Mouse (Mus musculus): Measurements from ENCODE around the gene Ffar4. TPM values are rescaled to one million over a fixed set of nuclear protein-coding genes. Genes with fewer than 3 reads are reported as not detected.

The Ffar4 gene
- polyA plus RNA-seq, 1 experiment from 2014 or later = 0.11 TPM

DNA sequence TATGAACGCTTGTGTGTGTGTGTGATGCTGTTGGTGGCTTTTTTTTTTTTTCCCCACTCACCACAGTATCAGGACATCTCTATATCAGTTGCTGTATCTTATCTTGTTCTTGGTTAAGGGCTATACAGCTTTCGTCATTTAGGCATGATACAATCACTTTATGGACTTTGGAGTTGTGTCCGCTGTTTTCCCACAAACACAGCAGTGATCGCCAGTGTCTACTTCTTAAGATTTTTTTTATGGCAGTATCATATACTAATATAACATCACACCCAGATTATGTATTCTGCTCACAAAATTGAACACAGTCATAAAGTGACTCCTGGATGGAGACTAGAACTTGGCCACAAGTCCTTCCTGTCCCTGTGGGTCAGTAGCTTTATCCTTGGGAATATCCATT, 11.0 kb downstream of the Ffar4 start:
- no peak overlapping the region for H3K9ac ChIP-seq
- WGBS = 80% methylated on average over 4 of the region's 4 CpGs

DNA sequence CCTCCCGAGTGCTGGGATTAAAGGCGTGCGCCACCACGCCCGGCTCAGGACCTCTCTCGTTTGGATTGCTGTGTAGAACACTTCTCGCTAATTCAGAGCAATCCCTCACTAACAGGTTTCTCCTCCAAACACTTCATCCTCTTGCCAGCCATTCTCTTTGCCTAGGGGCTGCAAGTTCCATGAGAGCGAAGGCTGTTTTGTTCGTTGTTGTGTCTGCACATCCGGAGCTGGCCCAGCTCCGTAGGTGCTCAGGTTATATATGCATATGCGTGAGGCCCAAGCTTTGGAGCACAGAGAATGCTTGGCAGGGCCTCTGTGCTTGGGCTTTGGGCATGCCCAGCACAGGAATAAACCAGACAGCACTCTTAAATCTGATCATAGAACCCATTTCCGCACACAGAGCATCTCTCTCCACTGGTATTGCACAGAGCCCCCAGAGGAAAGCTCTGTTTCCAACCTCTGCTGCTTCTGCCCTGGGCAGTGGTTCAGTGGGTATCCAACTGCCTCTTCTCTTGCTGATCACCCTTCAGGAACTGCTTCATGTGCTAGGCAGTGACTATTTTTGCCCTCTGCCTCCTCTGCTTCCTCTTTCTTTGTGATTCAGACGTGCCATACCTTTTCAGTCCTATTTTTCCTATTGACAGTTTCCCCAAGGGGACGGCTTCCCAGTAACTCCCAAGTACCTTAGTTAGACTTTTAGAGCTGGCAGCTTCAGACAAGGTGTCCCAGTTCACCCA, 12.8 kb downstream of the Ffar4 start:
- 79% methylated on average over 15 of the region's 15 CpGs for WGBS
- Histone ChIP-seq H3K9ac (no peak overlapping the region), H3K4me1 (peaks cover 13% of the 10 kb centered on the region), H3K27me3 (replicated peaks) (peaks cover 42% of the 10 kb centered on the region), H3K4me3 (no peak overlapping the region), H3K9me3 (no peaks in the 10 kb centered on the region), H3K36me3 (no peaks in the 10 kb centered on the region), H3K27ac (replicated peaks) (no peak overlapping the region), H3K4me2 (no peak overlapping the region)
- no peak for ATAC-seq (ENCODE audit: extremely low read depth, insufficient number of reproducible peaks, low FRiP score, low TSS enrichment)

More for the DNA sequence above, 11.0 kb downstream of the Ffar4 start:
- Histone ChIP-seq H3K36me3 (no peaks in the 10 kb centered on the region), H3K4me1 (peaks cover 10% of the 10 kb centered on the region), H3K9me3 (no peaks in the 10 kb centered on the region), H3K4me3 (no peak overlapping the region), H3K4me2 (no peak overlapping the region), H3K27ac (replicated peaks) (no peak overlapping the region), H3K27me3 (replicated peaks) (peaks cover 38% of the 10 kb centered on the region)
- no peak for ATAC-seq (ENCODE audit: extremely low read depth, insufficient number of reproducible peaks, low FRiP score, low TSS enrichment)

DNA sequence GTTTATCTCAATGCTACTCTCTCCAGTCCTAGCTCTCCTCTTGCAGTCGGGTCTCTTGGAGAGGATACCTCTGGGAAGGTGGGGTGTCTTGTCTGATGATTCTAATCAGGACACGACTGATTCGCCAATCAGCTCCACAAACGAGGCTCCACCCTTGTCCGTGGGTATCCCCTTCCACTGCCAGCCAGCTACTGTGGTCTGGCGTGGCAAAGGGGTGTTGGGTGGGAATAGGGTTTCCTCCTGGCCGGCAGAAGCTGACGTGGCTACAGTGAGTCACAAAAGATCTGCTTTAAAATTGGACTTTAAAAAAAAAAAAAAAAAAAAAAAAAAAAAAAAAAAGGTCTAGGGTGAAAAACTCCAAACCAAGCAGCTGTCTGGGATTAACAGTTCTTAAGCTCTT, 14.2 kb downstream of the Ffar4 start:
- Histone ChIP-seq H3K9ac (no peak overlapping the region), H3K4me1 (peaks cover 13% of the 10 kb centered on the region), H3K27me3 (replicated peaks) (peaks cover 50% of the 10 kb centered on the region), H3K9me3 (no peaks in the 10 kb centered on the region), H3K27ac (replicated peaks) (no peak overlapping the region), H3K4me2 (no peak overlapping the region), H3K4me3 (no peak overlapping the region), H3K36me3 (no peaks in the 10 kb centered on the region)
- no peak for ATAC-seq (ENCODE audit: extremely low read depth, insufficient number of reproducible peaks, low FRiP score, low TSS enrichment)
- WGBS = 70% methylated on average over 8 of the region's 8 CpGs

DNA sequence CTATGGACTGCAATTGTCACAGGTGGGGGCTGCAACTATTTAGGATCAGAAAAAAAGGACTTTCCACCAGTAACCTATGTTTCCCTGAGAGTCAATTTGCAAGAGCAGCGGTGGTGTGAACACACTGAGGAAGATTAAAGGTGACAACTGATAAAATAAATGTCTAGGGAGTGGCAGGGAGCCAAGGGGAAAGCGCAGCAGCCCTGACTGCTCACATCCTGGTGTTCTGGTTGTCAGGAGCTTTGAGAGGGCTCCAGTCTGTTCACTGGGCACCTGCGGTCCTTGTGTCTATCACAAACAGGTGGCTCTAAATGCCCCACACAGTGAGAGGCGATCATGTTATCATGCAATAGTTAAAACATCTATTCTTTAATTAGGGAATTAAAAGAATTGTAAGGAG, 15.7 kb downstream of the Ffar4 start:
- 22% methylated on average over 4 of the region's 4 CpGs for WGBS
- ATAC-seq (ENCODE audit: extremely low read depth, insufficient number of reproducible peaks, low FRiP score, low TSS enrichment) = no peak
- Histone ChIP-seq H3K27me3 (replicated peaks) (peaks cover 53% of the 10 kb centered on the region), H3K4me3 (no peak overlapping the region), H3K36me3 (no peaks in the 10 kb centered on the region), H3K9ac (no peak overlapping the region), H3K9me3 (no peaks in the 10 kb centered on the region), H3K27ac (replicated peaks) (no peak overlapping the region), H3K4me2 (no peak overlapping the region), H3K4me1 (peaks cover 13% of the 10 kb centered on the region)

DNA sequence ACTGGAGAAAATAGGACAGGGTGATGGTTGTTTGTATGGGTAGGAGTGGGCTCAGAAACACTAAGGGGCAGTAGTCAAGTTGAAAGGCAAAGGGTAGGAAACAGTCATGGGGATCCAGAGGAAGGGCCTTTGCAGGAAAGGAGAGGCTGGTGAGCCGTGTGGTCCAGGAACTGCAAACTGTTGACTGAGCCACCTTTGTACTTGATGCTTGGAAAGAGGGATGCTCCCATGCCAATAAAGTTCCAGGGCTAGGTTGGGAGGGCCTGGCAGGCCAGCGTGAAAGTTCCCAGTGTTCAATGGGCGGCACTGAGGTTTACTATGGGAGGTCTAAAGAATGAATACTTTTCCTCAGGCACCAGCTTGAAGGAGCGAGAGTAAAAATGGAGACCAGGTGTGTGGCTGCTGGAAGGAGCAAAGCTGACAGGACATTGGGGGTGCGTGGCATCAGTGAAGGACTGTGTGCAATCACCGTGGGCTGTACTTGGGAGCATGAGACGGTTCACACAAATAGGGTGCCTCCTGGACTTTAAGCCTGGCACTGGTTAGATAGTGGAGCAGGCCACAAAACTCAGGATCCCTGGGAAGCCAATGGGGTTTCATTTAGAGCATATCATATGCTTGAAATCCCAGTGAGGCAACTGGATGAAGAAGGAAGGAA, 18.1 kb downstream of the Ffar4 start:
- ATAC-seq (ENCODE audit: extremely low read depth, insufficient number of reproducible peaks, low FRiP score, low TSS enrichment) = no peak
- 81% methylated on average over 7 of the region's 7 CpGs for WGBS
- Histone ChIP-seq H3K36me3 (no peaks in the 10 kb centered on the region), H3K4me2 (no peak overlapping the region), H3K4me1 (peaks cover 13% of the 10 kb centered on the region), H3K27ac (replicated peaks) (no peak overlapping the region), H3K27me3 (replicated peaks) (peaks cover 57% of the 10 kb centered on the region), H3K9me3 (no peaks in the 10 kb centered on the region), H3K9ac (no peak overlapping the region), H3K4me3 (no peak overlapping the region)

DNA sequence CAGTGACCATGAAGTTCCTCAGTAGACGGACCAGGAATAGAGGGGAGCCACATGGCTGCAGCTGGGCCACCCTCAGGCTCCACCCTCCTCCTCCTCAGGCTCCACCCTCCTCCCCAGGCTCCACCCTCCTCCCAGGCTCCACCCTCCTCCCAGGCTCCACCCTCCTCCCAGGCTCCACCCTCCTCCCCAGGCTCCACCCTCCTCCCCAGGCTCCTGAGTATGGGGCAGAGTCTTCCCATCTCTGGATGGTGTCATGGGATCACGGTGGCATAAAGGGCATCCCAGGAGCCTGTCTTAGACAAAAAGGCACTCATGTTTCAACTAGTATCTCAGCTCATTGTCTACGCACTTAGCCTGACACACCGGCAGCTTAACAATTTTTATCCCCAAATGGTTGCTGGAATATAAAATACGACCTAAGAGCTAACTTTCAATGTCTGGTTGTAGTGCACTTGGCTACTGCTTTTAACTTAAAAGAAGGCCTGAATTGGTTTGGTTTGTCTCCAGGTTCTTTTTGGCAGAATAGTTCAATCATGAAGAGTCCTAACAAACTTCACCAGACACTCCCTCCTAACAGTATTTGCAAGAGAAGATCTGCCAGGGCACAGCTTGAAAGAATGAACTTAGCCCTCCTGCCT, 23.4 kb downstream of the Ffar4 start:
- Histone ChIP-seq H3K27me3 (replicated peaks) (peaks cover 75% of the 10 kb centered on the region), H3K27ac (replicated peaks) (no peak overlapping the region), H3K36me3 (no peaks in the 10 kb centered on the region), H3K9ac (no peak overlapping the region), H3K4me2 (no peak overlapping the region), H3K4me1 (peaks cover 7% of the 10 kb centered on the region; the same call in 1 of the 2 replicates), H3K4me3 (no peak overlapping the region), H3K9me3 (no peaks in the 10 kb centered on the region)
- ATAC-seq (ENCODE audit: extremely low read depth, insufficient number of reproducible peaks, low FRiP score, low TSS enrichment) = no peak
- WGBS = 79% methylated on average over 5 of the region's 5 CpGs

DNA sequence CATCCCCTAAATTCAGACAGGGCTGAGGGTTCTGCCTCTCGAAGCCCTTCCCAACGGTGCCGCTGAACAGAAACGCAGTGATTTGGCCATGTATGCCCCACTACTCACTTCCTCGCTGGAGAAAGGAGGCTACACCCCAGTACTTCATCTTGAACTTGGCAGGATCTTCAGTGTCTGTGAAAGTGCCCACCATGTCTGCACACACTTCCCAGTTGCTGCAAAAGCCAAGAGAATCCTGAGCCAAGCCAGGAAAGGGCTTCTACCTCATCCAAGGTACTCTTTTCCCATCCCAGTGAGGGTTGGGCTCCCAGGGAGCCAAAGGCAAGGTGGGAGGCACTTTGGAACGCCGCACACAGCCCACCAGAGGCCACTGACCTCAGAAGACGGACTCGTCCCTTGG, 27.1 kb downstream of the Ffar4 start:
- no peak overlapping the region for H3K27ac ChIP-seq (replicated peaks)
- H3K4me1 ChIP-seq = peaks cover 7% of the 10 kb centered on the region; the same call in 1 of the 2 replicates
- H3K4me2 ChIP-seq = peak overlapping the region; percentile 90
- WGBS = 25% methylated on average over 9 of the region's 9 CpGs
- no peaks in the 10 kb centered on the region for H3K9me3 ChIP-seq
- no peak for ATAC-seq (ENCODE audit: extremely low read depth, insufficient number of reproducible peaks, low FRiP score, low TSS enrichment)
- H3K36me3 ChIP-seq = no peaks in the 10 kb centered on the region
- H3K27me3 ChIP-seq (replicated peaks) = peaks cover 65% of the 10 kb centered on the region
- H3K4me3 ChIP-seq = peak overlapping the region; percentile 59
- H3K9ac ChIP-seq = peak overlapping the region; percentile 77; the same call in 1 of the 2 replicates

DNA sequence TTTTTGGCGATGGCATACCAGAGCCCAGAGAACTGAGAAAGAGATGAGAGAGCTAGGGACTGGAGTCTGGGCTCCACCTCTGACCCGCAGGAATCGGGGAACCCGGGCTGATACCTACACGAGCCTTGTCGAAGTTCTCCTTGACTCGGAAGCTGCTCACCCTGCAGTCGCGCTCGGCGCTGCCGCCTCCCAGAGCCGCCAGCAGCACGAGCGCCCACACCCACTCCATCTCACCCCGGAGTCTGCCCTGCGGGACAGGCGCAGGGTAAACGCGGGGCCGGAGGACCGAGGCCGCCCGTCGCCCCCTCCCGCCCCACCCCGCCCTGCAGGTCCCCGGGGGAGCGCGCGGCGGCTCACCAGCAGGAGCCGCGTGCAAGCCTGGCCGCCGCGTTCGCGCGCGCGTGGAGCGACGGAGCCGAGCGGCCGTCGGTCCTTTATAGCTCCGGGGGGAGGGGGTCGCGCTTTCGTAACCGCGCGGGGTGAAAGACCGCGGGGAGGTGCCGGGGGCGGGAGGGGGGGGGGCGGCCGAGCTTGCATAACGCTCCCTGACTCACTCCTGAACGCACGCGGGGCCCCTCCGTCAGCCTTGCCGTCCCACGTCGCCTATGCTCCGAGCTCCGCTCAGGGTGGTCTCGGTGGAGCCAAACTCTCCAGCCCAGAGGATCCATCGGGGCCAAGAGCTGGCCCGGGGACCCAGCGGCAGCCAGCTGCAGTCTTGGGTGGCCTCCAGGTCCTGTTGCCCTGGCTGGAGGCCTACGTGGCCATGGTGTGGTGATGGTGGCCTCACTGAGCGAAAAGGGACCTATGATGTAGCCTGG, 27.7 kb downstream of the Ffar4 start:
- H3K9ac ChIP-seq = peak overlapping the region; percentile 77
- peak overlapping the region; percentile 59 for H3K4me3 ChIP-seq
- H3K9me3 ChIP-seq = no peaks in the 10 kb centered on the region
- peaks cover 7% of the 10 kb centered on the region; the same call in 1 of the 2 replicates for H3K4me1 ChIP-seq
- ATAC-seq (ENCODE audit: extremely low read depth, insufficient number of reproducible peaks, low FRiP score, low TSS enrichment) = no peak; the same call in 1 of the 2 replicates
- H3K4me2 ChIP-seq = peak overlapping the region; percentile 90
- no peaks in the 10 kb centered on the region for H3K36me3 ChIP-seq
- peaks cover 66% of the 10 kb centered on the region for H3K27me3 ChIP-seq (replicated peaks)
- WGBS = 2% methylated on average over 39 of the region's 77 CpGs
- no peak overlapping the region for H3K27ac ChIP-seq (replicated peaks)

DNA sequence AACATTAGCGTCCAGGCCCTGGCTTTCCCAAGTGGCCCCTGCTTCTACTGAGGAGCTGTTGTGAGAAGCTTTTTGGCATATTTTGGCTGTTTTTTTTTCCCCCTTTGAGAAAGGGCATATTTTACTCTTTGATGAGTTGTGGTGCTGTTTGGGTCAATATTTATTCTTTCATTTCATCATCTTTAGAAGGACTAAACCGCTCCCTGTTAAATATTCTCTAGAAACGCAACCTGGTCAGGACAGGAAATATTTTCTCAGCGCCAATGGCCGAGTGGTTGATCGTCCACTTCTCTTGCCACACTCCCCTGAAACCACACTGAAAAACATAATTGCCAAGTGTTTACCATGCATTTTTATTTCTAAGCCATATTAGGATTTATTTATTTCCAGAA, 28.3 kb downstream of the Ffar4 start, which contains the start of gene Rbp4:
Gene Rbp4 (minus strand): TSS at position 63 of the 392 bp plus-strand sequence.
- no peak for ATAC-seq (ENCODE audit: extremely low read depth, insufficient number of reproducible peaks, low FRiP score, low TSS enrichment)
- WGBS = 70% methylated on average over 6 of the region's 6 CpGs
- Histone ChIP-seq H3K9me3 (no peaks in the 10 kb centered on the region), H3K4me1 (peaks cover 7% of the 10 kb centered on the region; the same call in 1 of the 2 replicates), H3K27ac (replicated peaks) (no peak within 1 kb of the TSS), H3K27me3 (replicated peaks) (peaks cover 64% of the 10 kb centered on the region), H3K9ac (peak within 1 kb of the TSS; percentile 77), H3K36me3 (no peaks in the 10 kb centered on the region), H3K4me3 (peak within 1 kb of the TSS; percentile 59), H3K4me2 (peak within 1 kb of the TSS; percentile 90)

DNA sequence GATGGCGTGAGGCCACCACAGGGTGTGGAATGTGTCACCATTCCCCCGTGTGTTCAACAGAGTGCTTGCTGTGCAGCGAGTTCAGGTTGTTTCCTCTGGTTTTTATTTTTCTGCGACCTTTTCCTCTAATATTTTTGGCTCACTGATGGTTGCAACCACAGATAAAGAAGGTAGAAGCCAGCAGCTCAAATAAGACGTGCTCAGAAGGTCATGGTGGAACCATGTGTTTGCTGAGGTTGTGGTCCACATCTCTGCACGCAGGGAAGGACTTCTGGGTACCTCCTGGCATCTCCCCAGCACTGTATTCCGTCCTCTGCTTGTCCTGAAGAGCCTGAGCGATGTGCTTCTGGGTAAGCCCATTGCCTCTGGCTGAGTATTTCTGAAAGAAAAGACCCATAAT, 29.8 kb downstream of the Ffar4 start:
- 67% methylated on average over 8 of the region's 8 CpGs for WGBS
- H3K4me2 ChIP-seq = no peak overlapping the region
- no peaks in the 10 kb centered on the region for H3K36me3 ChIP-seq
- no peak for ATAC-seq (ENCODE audit: extremely low read depth, insufficient number of reproducible peaks, low FRiP score, low TSS enrichment)
- no peak overlapping the region for H3K9ac ChIP-seq
- H3K4me3 ChIP-seq = no peak overlapping the region
- H3K27ac ChIP-seq (replicated peaks) = no peak overlapping the region
- H3K9me3 ChIP-seq = no peaks in the 10 kb centered on the region
- peaks cover 54% of the 10 kb centered on the region for H3K27me3 ChIP-seq (replicated peaks)
- peaks cover 7% of the 10 kb centered on the region; the same call in 1 of the 2 replicates for H3K4me1 ChIP-seq

DNA sequence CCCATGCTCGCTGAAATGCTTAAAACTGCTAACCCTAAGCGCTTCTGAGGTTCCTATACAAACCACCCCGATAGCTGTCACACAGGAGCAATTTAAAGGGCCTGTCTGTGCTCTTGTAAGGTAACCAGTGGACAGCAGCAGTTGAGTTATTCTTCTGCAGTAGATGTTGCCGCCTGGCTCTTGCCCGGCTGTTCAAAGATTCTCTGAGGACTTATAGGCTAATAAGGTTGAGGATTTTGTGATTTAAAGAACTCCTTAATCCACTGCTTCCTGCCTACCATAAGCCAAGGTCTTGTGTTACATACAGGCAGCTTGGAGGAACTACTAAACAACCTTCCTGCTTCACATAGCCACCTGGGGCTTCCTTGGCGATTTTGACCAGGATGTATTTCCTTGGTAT, 35.6 kb downstream of the Ffar4 start, which contains the start of gene Pde6c:
Gene Pde6c (plus strand): TSS at position 301 of the 400 bp plus-strand sequence.
- no peak for ATAC-seq (ENCODE audit: extremely low read depth, insufficient number of reproducible peaks, low FRiP score, low TSS enrichment)
- no peak within 1 kb of the TSS for H3K4me3 ChIP-seq
- 0 out of 2 replicates have a peak, but pooled peaks cover 2% of the 10 kb centered on the region for H3K27me3 ChIP-seq (replicated peaks)
- no peak within 1 kb of the TSS for H3K4me2 ChIP-seq
- H3K36me3 ChIP-seq = no peaks in the 10 kb centered on the region
- H3K4me1 ChIP-seq = peaks cover 7% of the 10 kb centered on the region; the same call in 1 of the 2 replicates
- no peaks in the 10 kb centered on the region for H3K9me3 ChIP-seq
- no peak within 1 kb of the TSS for H3K9ac ChIP-seq
- 74% methylated on average over 6 of the region's 6 CpGs for WGBS
- H3K27ac ChIP-seq (replicated peaks) = no peak within 1 kb of the TSS

Data from heart, embryonic 13.5 days (tissue).